Mouse (Mus musculus): ENCODE data around the gene Zfp523.

- TF ChIP-seq POLR2A (IDR thresholded peaks at IDR 0.05; ENCODE audit: low read depth, low read length): no peak
- TF ChIP-seq CTCF (IDR thresholded peaks at IDR 0.05; ENCODE audit: borderline replicate concordance, insufficient read depth, low read length): no peak
These were observed 6.2 kb upstream of the Zfp523 start for GRCm38 (mm10) chr17:28170460-28171305.
